Mouse (Mus musculus): ENCODE results near the gene Capns2.

DNA sequence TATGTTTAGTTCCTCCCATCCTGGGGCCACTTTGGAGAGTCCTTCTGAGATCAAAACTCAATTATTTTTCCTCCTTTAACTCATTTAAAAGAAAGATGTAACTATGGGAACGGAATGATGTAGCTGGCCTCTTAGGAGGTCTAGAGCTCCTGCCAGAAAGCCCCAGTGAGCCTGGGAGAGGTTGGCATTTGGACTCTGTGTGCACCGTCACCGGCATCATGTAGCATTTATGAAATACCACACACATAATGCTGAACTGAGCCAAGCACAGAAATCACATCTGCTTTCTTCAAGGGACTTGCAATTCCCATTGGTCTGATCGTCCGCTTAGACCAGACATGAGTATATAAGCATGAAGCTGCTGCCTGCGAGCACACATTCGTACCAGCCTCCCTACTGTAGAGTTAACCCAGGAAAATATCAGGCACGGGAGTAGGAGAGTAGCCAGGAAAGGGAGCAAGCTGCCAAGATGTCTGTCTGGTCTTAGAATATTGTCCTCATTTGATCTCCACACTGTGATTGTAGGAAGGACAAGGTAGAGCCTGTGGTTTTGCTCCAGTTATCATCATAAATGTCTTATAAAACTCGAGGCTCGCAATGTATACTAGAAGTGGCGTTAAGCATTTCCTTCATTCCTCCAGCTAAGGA, 2.4 kb downstream of the Capns2 start:
- no peak for TF ChIP-seq POLR2A (IDR thresholded peaks at IDR 0.05; ENCODE audit: control insufficient read depth, extremely low read depth, insufficient read depth, low read length, poor library complexity)
- TF ChIP-seq CTCF (IDR thresholded peaks at IDR 0.05; ENCODE audit: borderline replicate concordance, control insufficient read depth, extremely low read depth, insufficient read depth, low read length, poor library complexity) = no peak

All from thymus, adult 2 months (tissue).